Mouse (Mus musculus) heart, embryonic 13.5 days (tissue): ENCODE measurements around the gene Chst11. TPM values are rescaled to one million over a fixed set of nuclear protein-coding genes. Genes with fewer than 3 reads are reported as not detected.
A peak's percentile ranks its signal among the peaks of the same experiment; 100 is the strongest.

Experiments
- ATAC-seq: fragments of 200-750 bp; cut with Nextera tagmentation; 2 replicates; pipeline ENCODE4 v1.8.0; 2017; ENCODE audit warnings: moderate TSS enrichment; ENCODE audit not compliant: insufficient number of reproducible peaks, low FRiP score, low TSS enrichment; ENCODE audit errors: extremely low read depth
- H3K27ac ChIP-seq: fragments of 300-500 bp; sonication (generic); replicated peaks from 2 replicates; pipeline ENCODE4 v1.5.1; 2015; ENCODE audit warnings: moderate library complexity, mild to moderate bottlenecking, inconsistent platforms
- H3K27me3 ChIP-seq: fragments of 300-500 bp; sonication (generic); replicated peaks from 2 replicates; pipeline ENCODE4 v1.6.1; 2015; ENCODE audit warnings: mild to moderate bottlenecking, inconsistent platforms
- H3K36me3 ChIP-seq: fragments of 300-500 bp; sonication (generic); 2 replicates; pipeline ENCODE4 v1.6.1; 2015; ENCODE audit warnings: mild to moderate bottlenecking, inconsistent platforms
- H3K4me1 ChIP-seq: fragments of 300-500 bp; sonication (generic); 2 replicates; pipeline ENCODE4 v1.6.1; 2015; ENCODE audit warnings: inconsistent platforms
- H3K4me2 ChIP-seq: fragments of 300-500 bp; sonication (generic); 2 replicates; pipeline ENCODE4 v1.6.1; 2015; ENCODE audit warnings: inconsistent platforms, mild to moderate bottlenecking, moderate library complexity
- H3K4me3 ChIP-seq: fragments of 300-500 bp; sonication (generic); 2 replicates; pipeline ENCODE4 v1.5.1; 2015; ENCODE audit warnings: moderate library complexity, mild to moderate bottlenecking, inconsistent platforms
- H3K9ac ChIP-seq: fragments of 300-500 bp; sonication (generic); 2 replicates; pipeline ENCODE4 v1.6.1; 2015; ENCODE audit warnings: inconsistent platforms, mild to moderate bottlenecking, moderate library complexity
- H3K9me3 ChIP-seq: fragments of 300-500 bp; sonication (generic); 2 replicates; pipeline ENCODE4 v1.6.1; 2016; ENCODE audit warnings: inconsistent platforms
- WGBS: fragments of 180-500 bp; shearing (Covaris S2); methylation state at CpG from one replicate; pipeline ENCODE4 v1.1.7; 2015; ENCODE audit warnings: mixed read lengths; 5-methylcytosine and 5-hydroxymethylcytosine counted together
- polyA plus RNA-seq: library from polyadenylated mRNA; unstranded; fragments of >200 nt; fragmentation: Nextera tagmentation; extraction: Ambion mirVana; gene quantifications from 2 replicates; pipeline ENCODE4 v1.2.1, GENCODE M21; 2015

Gene Chst11
- polyA plus RNA-seq, 1 experiment from 2014 or later = 2.4 TPM

DNA sequence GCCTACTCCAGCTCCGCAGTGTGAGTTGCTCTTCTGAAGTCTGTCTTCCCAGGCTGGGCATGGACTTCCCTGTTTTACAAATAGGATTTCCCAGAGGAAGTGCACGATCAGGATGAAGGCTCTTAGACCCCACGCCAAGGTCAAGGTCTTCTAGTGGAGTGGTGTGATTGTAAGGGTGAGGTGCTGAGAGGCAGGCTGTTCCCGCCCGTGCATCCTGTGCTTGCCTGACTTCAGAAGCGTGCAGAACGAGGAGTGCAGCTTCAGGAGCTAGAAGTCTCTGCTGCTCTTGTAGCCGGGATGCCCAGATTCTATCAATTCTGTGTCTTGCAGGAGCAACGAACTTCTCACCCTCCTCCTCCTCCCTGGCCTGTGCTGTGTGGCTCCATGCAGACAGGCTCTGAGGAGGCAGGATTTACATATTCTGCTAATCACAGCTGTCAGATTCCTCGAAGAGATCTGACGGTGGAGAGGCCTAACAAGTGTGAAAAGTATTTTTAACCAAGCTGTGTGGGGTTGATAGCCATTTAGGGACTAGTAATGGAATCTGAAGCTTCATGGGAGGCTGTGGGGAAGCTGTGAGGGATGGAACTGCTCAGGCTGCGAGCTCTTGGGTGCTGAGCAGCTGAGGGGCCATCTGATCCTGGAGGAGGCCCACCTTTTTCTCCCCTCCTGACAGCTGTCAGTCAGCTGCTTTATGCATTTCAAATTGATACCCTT lies 74.9 kb downstream of the Chst11 start:
- Histone ChIP-seq H3K4me3 (no peak overlapping the region), H3K9me3 (no peaks in the 10 kb centered on the region), H3K36me3 (peaks cover 6% of the 10 kb centered on the region; the same call in 1 of the 2 replicates), H3K27ac (peak overlapping the region; percentile 84), H3K9ac (peak overlapping the region; percentile 53; the same call in 1 of the 2 replicates), H3K4me2 (peak overlapping the region; percentile 50), H3K4me1 (peaks cover 54% of the 10 kb centered on the region), H3K27me3 (no peaks in the 10 kb centered on the region)
- no peak for ATAC-seq
- 10% methylated on average over 12 of the region's 12 CpGs for WGBS

DNA sequence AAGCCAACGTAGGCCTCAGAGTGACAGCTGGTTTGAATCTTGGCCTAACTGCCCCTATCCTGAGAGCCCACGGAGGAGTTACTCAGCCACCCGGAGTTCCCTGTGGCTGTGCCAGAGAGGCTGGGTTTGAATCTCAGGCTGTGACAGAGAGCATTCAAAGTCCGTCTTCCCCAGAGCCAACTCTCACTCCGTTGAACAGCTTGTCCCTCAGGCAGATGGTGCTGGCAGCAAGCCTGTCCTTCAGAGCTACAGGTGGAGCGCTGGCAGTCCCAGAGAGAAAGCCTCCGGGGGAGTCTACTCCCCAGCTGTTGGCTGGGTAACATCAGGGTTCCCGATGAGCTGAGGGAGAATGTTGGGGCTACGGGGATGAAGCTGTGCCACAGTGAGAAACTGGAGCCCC lies 77.0 kb downstream of the Chst11 start:
- H3K9me3 ChIP-seq = no peaks in the 10 kb centered on the region
- H3K4me1 ChIP-seq = peaks cover 66% of the 10 kb centered on the region
- H3K4me3 ChIP-seq = no peak overlapping the region
- no peak for ATAC-seq
- no peaks in the 10 kb centered on the region for H3K27me3 ChIP-seq
- 68% methylated on average over 9 of the region's 9 CpGs for WGBS
- H3K9ac ChIP-seq = no peak overlapping the region
- no peak overlapping the region for H3K27ac ChIP-seq
- H3K36me3 ChIP-seq = peaks cover 6% of the 10 kb centered on the region; the same call in 1 of the 2 replicates
- H3K4me2 ChIP-seq = no peak overlapping the region

DNA sequence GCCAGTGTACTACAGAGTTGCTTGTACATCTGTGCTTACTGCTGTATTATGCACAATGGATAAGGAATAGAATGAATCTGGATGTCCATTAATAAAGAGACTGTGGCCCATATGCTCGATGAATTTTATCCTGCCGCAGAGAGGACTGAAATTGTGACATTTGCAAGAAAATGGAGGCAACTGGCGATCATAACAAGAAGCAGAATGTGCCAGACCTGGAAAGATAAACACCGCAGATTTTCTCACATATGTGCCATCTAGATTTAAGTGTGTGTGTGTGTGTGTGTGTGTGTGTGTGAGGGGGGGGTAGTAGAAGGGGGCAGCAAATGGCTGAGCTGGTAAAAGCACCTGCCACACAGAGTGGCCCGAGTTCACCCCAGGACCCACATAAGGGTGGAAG lies 79.5 kb downstream of the Chst11 start:
- no peak overlapping the region for H3K4me3 ChIP-seq
- peaks cover 65% of the 10 kb centered on the region for H3K4me1 ChIP-seq
- no peak overlapping the region for H3K27ac ChIP-seq
- H3K36me3 ChIP-seq = peaks cover 6% of the 10 kb centered on the region; the same call in 1 of the 2 replicates
- no peaks in the 10 kb centered on the region for H3K27me3 ChIP-seq
- H3K9me3 ChIP-seq = no peaks in the 10 kb centered on the region
- WGBS = 91% methylated on average over 5 of the region's 5 CpGs
- ATAC-seq = no peak
- no peak overlapping the region for H3K4me2 ChIP-seq
- H3K9ac ChIP-seq = no peak overlapping the region

DNA sequence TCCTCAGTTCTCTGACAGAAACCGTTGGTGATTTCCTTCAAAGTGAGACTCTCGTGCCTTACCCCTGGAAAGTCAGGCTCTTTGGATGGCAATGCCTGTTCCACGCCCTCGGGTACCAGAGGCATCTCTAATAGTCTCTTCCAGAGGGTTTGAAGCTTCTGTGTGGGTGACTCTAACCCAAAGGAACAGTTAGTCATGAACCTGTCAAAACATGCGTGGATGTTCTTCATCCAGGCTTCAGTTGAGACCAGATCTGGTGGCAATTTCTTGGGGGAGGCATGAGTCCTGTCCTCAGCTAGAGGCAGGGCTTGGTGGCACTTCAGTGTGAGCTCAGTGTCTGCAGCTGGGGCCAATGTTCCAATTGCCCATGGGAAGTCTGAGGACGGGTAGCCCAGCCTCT lies 80.9 kb downstream of the Chst11 start:
- Histone ChIP-seq H3K4me3 (no peak overlapping the region), H3K27me3 (no peaks in the 10 kb centered on the region; the same call in 1 of the 2 replicates), H3K4me1 (peaks cover 56% of the 10 kb centered on the region), H3K27ac (no peak overlapping the region), H3K9me3 (no peaks in the 10 kb centered on the region), H3K9ac (no peak overlapping the region), H3K4me2 (no peak overlapping the region), H3K36me3 (peaks cover 6% of the 10 kb centered on the region; the same call in 1 of the 2 replicates)
- WGBS = 69% methylated on average over 6 of the region's 6 CpGs
- ATAC-seq = no peak

DNA sequence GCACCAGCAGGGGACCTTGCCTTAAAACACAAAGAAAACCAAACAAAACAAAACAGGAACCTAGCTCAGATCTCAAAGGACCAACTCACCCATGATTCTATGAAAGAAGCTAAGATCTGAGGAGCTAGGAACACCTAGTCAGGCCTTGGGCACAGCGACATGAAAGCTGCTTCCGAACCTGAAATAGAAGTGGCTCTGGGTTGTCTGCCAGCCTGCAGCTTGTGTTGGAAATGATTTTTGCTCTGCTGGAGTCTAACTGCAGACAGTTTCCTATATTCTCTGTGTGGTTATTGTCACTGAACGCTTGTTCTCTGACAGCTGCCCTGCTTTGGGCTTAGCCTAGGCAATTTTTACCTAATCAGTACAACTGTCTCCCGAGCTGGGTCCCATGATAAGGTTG lies 82.0 kb downstream of the Chst11 start:
- peaks cover 58% of the 10 kb centered on the region for H3K4me1 ChIP-seq
- H3K4me2 ChIP-seq = no peak overlapping the region
- H3K27ac ChIP-seq = peak overlapping the region; percentile 29
- H3K27me3 ChIP-seq = no peaks in the 10 kb centered on the region; the same call in 1 of the 2 replicates
- 26% methylated on average over 4 of the region's 4 CpGs for whole genome bisulfite sequencing
- H3K9me3 ChIP-seq = no peaks in the 10 kb centered on the region
- no peak overlapping the region for H3K4me3 ChIP-seq
- ATAC-seq = no peak
- H3K36me3 ChIP-seq = no peaks in the 10 kb centered on the region
- peak overlapping the region; percentile 13; the same call in 1 of the 2 replicates for H3K9ac ChIP-seq

DNA sequence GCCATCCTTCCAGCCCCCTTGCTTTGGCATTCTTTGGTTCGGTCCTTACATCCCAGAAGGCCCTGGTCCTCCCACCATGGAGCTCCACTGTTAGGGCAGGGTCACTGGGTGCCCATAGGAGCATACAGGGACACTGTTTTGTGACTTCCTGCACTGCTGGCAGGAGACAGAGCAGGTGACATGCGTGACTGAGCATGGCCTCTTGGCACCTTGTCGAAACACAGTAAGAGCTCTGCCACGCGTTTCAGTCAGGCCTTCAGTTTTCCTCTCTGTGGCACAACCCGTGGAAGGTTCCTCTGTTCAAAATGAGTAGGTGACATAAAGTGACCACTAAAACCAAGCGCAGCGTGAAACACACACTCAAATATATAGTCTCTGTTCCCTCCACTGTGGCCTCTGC lies 83.2 kb downstream of the Chst11 start:
- Histone ChIP-seq H3K4me3 (no peak overlapping the region), H3K27ac (no peak overlapping the region), H3K27me3 (no peaks in the 10 kb centered on the region; the same call in 1 of the 2 replicates), H3K9me3 (no peaks in the 10 kb centered on the region), H3K4me2 (no peak overlapping the region), H3K4me1 (peaks cover 64% of the 10 kb centered on the region), H3K36me3 (no peaks in the 10 kb centered on the region), H3K9ac (no peak overlapping the region)
- WGBS = 83% methylated on average over 8 of the region's 8 CpGs
- ATAC-seq = no peak

DNA sequence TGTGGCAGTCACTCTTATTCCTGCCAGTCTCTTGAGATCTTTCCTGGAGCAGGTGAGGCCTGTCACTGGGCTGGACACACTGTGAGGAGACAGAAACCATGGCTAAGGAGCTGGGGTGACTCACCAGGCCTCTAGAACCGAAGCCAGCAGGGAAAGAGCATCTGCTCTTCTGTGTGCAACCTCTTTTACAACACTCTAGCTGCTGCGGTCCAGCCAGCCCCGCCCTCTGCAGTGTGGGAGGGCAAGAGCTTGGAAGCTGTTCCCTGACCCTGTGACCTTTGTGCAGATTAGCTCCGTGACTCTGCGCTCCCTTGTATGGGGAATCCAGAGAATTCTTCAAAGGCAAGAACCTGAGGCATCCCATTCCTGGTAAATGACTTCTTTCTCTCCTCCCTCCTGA lies 84.5 kb downstream of the Chst11 start:
- 16% methylated on average over 5 of the region's 5 CpGs for WGBS
- no peak for ATAC-seq
- Histone ChIP-seq H3K36me3 (no peaks in the 10 kb centered on the region), H3K4me1 (peaks cover 68% of the 10 kb centered on the region), H3K27ac (0 out of 2 replicates have a peak overlapping the region, but pooled peaks have one; percentile 15), H3K4me3 (no peak overlapping the region), H3K4me2 (no peak overlapping the region), H3K27me3 (no peaks in the 10 kb centered on the region; the same call in 1 of the 2 replicates), H3K9ac (peak overlapping the region; percentile 24; the same call in 1 of the 2 replicates), H3K9me3 (no peaks in the 10 kb centered on the region)

- Histone ChIP-seq H3K9me3 (no peaks in the 10 kb centered on the region), H3K27ac (no peak overlapping the region), H3K4me3 (no peak overlapping the region), H3K4me1 (peaks cover 65% of the 10 kb centered on the region), H3K4me2 (no peak overlapping the region), H3K27me3 (no peaks in the 10 kb centered on the region; the same call in 1 of the 2 replicates), H3K36me3 (no peaks in the 10 kb centered on the region), H3K9ac (no peak overlapping the region)
- no peak for ATAC-seq
- WGBS = 65% methylated on average over 19 of the region's 19 CpGs
Measured at GRCm38 (mm10) chr10:83071785-83072580, 86.7 kb downstream of the Chst11 start.

GRCm38 (mm10) chr10:83073119-83073518 lies 87.8 kb downstream of the Chst11 start:
- no peak overlapping the region for H3K4me2 ChIP-seq
- H3K9ac ChIP-seq = no peak overlapping the region
- no peak overlapping the region for H3K4me3 ChIP-seq
- peaks cover 64% of the 10 kb centered on the region for H3K4me1 ChIP-seq
- 68% methylated on average over 7 of the region's 7 CpGs for WGBS
- no peak for ATAC-seq
- no peak overlapping the region for H3K27ac ChIP-seq
- H3K9me3 ChIP-seq = no peaks in the 10 kb centered on the region
- H3K27me3 ChIP-seq = no peaks in the 10 kb centered on the region; the same call in 1 of the 2 replicates
- no peaks in the 10 kb centered on the region for H3K36me3 ChIP-seq

GRCm38 (mm10) chr10:83076816-83077215 lies 91.5 kb downstream of the Chst11 start:
- 71% methylated on average over 7 of the region's 7 CpGs for WGBS
- ATAC-seq = no peak
- Histone ChIP-seq H3K9ac (no peak overlapping the region), H3K27ac (no peak overlapping the region), H3K27me3 (no peaks in the 10 kb centered on the region), H3K4me1 (peaks cover 73% of the 10 kb centered on the region), H3K9me3 (no peaks in the 10 kb centered on the region), H3K36me3 (no peaks in the 10 kb centered on the region), H3K4me3 (no peak overlapping the region), H3K4me2 (no peak overlapping the region)

DNA sequence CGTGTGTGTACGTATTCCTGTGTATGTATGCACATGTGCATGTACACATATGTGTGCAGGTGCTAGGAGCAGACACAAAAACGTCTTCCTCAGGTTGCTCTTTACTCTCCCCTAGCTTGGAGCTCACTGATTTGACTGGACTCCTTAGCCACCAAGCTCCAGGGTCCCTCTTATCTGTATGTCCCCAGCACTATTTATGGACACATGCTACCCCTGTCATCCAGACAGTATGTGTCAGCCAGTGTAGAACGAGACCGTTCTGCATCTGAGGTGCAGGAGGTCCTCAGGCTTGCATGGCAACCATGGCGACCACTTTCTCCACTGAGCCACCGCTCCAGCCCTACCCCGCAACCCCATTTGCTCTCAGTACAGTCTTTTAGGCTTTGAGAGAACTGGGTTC lies 93.4 kb downstream of the Chst11 start:
- no peak overlapping the region for H3K4me3 ChIP-seq
- peaks cover 71% of the 10 kb centered on the region for H3K4me1 ChIP-seq
- peak overlapping the region; percentile 50; the same call in 1 of the 2 replicates for H3K9ac ChIP-seq
- 0 out of 2 replicates have a peak, but pooled peaks have one; percentile 32 for ATAC-seq
- H3K27me3 ChIP-seq = no peaks in the 10 kb centered on the region
- peak overlapping the region; percentile 47 for H3K4me2 ChIP-seq
- no peaks in the 10 kb centered on the region for H3K9me3 ChIP-seq
- 50% methylated on average over 8 of the region's 8 CpGs for WGBS
- no peaks in the 10 kb centered on the region for H3K36me3 ChIP-seq
- H3K27ac ChIP-seq = peak overlapping the region; percentile 81
